Mouse (Mus musculus) ovary, postnatal 14 days (tissue): ENCODE measurements around the gene Mapk10.

Experiments
- DNase-seq: peaks from one replicate; pipeline ENCODE4 v3.0.0; 2022; ENCODE audit warnings: low spot score

Gene Mapk10

DNA sequence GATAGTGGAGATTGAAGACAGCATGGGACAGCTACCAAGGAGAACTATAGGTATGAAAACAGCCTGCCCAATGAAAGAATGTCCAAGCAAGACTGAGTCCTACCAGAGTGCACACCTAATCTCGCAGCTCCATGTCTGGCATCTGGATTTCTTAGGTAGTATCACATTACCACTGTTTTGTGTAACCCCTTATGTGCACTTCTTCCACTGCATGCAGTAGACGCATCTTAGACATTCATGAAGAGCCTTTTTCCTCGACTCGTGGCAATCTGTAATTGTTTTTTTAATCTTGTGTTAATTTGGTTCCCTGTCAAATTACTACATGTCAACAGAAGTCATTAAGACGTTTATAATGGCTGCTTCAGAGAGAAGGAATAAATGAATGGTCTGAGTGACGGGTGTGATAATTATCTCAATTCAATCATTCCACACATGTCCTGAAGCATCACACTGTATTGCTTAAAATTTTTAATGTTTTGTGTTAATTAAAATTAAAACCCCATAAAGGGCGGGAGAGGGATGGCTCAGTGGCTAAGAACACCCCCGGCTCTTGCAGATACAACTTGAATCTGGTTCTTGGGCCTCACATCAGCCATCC lies 160.7 kb downstream of the Mapk10 start:
- DNase-seq, result no peak

DNA sequence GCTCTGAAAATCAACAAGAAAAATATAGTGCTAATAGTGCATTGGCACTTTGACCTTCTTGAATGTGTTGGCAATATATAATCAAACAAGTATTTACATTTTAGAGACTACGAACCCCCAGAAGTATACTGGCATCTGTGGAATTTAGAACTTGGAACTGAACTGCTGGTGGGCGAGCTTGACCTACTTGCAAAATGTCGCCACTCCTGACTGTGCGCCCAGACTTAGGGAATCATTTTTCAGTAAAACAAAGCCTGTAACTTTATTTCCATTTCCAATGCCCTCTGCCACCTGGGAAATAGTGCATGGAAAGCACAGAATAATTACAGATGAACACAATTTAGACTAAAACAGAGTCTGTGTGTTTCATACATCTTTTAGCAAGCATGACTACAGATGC lies 163.1 kb downstream of the Mapk10 start:
- no peak for DNase-seq

DNA sequence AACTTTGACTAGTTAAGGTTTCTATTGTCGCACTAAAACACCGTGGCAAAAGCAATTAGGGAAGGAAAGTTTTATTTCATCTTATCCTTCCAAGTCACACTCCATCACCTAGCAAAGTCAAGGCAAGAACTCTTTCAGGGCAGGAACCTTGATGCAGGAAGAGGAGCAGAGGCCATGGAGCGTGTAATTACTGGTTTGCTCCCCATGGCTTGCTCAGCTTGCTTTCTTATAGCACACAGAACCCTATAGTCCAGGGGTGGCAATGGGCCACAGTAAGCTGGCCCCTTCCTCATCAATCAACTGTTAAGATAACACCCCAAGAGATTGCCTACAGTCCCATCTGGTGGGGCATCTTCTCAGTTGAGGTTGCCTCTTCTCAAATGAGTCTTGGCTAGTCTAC lies 173.4 kb downstream of the Mapk10 start:
- no peak for DNase-seq

DNA sequence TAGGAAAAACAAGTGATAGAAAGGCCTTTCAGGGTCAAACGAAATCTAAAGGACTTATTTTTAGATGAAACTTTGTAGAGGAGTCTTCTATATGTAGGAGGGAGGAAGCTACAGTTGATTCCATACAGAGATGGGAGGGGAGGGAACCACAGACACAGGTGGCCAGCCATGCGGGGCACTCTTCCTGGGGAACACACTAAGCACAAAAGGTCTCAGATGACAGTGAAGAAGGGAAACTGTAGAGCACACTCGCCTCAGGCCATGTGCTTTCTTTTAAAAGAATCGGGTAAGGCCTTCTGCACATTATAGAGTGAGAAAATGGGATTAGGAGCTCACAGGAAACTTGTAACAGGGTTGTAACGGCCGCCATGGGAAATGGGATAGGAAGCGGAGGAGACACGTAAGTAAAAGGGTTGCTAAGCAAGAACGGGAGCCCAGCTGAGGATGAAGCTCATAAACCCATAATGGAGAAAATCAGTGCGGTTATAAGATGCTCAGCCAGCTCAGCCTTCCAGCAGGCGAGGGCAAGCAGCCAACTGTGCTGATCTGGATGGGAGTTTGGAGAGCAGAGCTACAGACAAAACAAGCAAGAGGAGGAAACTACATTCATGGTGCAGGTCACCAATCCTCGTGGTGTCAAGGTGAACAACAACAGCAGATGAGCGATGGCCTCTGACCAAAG lies 182.1 kb downstream of the Mapk10 start:
- peak; percentile 38 for DNase-seq

DNA sequence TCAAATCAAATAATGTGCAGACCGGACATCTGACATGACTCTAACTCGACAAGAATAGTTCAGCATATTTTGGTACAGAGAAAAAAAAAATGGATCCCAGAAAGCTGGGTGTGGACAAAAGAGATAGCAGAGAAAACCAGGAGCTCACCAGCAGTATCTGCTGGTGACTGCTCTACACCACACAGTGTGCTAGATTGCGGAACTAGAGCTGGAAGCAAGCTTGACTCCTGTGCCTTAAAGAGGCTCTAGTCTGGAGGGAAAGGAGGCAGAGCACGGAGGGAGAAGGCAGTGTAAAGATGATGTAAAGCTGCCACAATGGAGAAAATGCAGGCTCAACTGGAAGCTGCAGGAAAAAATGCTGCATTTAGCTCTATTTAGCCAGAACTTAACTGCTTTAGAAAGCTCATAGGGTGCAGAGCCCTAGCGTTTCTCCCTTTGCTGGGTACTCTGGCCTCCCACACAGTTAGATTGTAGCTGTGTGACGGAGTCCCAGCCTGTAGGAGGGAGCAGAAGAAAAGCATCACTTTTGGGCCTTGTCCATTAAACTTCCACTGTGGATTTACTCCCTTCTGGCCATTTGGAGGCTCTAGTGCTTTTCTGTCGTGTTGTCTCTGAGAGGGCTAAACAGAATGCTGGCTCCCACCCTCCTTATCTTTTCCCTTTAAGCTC lies 188.5 kb downstream of the Mapk10 start:
- peak; percentile 4 for DNase-seq

DNA sequence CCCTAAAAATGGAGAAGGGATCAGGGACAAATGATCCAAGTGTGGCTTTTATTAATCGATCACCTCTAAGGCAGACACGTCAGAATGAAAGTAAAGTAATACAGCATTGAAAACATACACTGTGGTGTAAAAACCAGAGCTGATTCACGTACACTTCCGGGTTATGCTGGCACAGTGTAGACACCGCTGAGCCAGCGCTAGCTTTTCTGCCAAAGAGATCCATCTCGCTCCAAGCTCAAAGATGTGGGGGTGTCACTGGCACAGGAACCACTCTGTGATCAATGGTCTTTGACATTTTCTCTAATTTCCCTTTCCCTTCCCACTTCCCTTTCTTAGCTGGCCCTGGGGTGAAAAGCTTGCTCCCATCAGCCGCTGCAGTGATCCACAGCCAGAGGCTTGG lies 189.7 kb downstream of the Mapk10 start:
- peak; percentile 4 for DNase-seq

DNA sequence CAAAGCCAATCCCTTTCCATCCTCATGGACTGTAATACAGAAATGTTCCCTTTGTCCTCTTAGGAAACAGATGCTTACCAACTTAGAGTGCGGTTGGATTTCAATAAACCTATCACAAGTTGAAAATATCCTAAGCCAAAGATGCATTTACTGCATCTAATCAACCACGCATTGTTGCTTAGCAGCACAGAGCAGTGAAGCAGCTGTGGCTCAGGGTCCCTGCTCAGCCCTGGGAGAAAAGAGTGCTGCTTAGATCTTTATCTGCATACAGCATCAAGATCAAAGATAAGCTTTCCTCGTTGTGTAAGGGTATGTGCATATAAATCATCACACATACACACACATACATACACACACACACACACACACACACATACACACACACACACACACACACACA lies 190.2 kb downstream of the Mapk10 start:
- no peak for DNase-seq

DNA sequence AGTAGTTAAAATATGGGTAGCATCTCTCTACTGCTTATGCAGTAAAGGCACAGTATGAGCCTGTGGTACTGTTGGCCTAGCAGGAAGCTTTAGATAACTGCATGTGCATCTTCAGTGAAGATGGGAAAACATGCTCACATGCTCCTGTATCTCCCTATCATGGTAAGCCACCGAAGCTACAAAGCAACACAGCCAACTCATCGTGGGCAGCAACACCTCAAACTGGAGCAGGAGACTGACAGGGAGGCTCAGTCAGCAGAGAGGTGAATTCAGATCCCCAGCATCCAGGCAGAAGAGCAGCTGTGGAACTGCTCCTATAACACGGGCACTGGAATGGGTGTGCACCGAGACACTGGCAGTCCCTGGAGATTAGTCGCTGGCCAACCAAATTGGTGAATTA lies 191.0 kb downstream of the Mapk10 start:
- DNase-seq, result no peak

DNA sequence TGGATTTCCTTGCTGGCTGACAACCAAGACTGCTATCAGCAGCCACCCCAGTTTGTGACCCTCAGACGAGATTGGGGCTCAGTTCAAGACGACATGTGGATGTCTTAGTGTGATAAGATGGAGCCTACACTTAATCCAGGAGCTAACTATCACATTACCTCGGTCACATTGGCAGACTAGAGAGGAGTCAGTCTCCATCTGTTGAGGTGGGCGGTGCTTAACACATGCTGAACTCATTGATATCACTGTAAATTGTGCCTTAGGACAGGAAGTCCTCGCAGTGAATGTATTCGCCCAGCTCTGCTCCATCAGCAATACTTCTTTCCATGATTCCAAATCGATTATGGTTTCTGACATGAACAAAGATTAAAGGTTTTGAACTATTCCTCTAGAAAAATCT lies 193.5 kb downstream of the Mapk10 start:
- DNase-seq, result no peak

DNA sequence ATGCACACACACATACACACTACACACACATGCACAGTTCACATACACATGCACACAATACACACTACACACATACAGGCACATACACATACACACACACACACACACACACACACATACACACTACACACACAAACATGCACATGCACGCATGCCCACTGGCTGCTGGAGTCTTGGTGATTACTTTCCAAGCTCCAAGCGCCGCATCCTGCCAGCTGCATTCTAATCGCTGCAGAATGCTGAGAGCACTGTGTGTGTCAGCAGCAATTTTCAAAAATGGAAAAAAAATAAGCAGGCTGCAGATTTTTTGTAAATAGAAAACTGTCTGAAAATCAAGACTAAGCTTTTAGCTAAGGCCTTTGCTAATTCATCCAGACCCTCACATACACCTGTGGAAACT lies 196.8 kb downstream of the Mapk10 start:
- DNase-seq, result no peak

DNA sequence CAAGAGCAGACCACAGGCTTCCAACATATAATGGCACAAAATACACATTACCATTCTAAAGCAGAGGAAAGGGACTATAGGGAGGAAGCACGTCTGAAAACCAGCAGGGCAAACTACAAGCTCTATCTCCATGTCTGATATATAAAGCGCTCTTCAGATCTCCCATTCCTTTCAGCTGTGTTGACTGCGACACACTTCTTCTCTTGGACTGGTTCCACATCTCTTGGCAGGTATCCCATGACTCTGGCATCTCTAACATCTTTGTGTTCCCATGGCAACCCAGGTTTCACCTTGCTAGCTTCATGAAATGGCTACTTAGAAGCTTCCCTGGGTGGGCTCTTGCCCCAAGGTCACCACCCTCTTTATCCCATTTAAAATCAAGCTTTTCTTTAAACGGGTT lies 202.2 kb downstream of the Mapk10 start:
- DNase-seq, result no peak

DNA sequence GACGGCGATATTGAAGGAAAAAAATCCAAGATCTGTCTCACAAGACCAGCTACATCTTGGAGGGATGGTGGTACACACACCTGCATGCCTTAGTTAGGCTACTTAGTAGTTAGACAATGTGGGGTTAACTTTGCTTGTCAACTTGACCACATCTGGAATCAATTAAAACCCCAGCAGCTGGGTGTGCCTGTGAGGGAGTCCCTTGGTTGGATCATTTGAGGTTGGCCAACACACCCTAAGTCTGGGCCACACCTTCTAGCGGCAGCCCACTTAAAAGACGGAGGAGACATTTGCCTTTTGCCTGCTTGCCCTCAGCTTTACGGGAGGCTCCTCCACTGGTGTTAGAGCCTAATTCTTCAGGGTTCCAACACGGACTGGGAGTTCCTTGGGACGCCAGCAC lies 209.0 kb downstream of the Mapk10 start:
- DNase-seq, result no peak

DNA sequence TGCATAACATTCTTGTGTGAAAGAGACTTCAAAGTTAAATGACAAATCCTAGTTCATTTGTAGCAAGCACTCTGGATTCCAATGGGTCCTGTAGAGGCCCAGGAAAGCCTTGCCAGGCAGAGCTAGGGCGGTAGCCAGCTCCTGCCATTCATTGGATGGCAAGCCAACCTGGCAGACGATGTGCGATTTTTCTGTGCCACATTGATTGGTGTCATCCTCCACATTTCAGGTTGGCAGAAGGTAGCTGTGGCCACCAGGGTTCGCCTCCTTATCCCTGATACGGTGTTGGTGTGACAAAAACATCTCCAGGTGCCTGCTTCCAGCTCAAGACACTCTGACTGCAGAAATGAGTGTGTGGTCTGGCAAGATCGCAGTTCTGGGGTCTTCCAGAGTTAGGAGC lies 210.6 kb downstream of the Mapk10 start:
- no peak for DNase-seq

DNA sequence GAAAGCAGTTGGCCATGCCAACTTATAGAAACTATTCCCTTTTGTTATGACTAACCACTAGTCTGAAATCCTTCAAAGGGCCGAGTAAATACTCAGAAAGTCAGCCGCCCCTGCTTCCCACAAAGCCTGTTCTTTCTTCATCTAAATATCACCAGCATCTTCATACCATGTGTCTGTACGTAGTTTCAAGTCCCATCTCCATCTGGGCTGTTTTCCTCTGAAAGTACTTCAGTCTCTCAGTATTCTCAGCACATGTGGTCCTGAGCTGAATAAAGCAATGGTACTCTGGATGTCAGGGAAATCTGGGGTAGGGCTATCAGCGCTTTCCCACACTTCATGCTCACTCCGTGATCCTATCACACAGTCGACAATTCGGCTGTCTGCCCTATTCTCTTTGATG lies 212.6 kb downstream of the Mapk10 start:
- no peak for DNase-seq

DNA sequence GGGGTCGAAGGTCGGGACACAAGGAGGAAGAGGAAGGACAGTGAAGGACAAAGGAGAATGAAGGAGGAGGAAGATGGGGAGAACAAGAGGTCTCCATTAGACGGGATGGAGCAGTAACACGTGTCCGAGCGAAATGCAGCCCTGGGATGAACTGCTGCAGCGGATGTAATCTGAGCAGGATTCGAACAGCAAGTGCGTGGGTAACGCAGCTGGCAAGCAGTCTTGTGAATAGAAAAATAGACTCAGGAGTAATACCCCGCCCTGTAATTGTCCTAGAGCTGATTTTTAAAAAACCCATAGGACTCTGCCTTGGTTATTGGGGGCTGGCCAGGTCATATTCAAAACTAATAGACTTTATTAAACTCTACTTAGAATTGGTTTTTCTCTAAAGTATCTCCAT lies 213.2 kb downstream of the Mapk10 start:
- DNase-seq, result no peak

DNA sequence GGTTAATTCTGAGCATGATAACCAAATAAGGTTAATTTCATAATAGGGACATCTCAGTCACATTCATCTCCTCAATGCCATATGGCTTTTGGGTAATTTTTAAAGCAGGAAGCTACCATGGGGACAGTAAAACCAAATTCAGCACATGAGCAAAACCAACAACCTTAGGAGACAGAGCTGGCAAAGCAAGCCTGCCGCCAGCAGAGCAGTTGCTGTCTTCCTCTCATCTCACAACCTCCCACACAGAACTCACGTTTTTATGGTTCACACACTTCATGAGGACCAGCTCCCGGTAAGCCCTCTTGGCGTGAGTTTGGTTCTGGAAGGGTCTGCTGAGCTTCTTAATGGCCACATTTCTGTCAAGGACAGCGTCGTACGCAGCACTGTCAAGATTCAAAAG lies 214.8 kb downstream of the Mapk10 start:
- no peak for DNase-seq

DNA sequence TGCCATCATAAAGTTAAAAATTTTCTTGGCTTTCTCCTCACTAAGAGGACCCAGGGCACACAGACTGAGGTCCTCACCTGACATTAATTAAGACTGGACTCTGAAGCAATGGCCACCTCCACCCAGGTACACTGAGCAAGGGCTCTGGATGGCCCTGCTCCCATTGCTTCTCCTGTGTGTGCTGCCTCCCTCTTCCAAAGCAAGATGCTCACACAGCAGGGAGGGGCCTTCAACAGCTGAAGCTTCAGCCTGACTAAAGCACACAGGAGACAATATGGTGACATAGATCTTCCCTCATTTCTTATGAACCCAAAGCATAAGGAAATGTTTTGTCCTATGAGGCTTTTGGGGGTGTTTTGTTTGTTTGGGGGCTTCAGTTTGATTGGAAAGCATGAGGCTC lies 215.2 kb downstream of the Mapk10 start:
- no peak for DNase-seq

DNA sequence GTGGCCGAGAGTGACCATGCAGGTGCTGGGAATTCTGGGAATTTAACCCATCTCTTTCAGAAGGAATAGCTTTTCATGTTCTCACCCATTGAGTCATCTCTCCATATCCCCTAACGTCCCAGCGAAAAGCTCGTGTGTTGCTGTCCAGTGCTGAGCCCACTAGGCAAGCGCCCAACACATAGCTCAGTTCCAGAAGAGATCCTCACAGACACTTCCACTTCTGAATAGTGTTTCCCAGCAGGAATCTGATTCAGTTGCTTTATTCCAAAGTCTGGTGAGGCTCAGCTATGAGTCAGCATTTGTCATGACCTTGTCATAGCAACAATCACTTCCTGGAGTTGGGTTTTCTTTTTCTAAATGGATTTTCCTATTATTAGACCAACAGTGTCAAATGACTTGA lies 217.2 kb downstream of the Mapk10 start:
- no peak for DNase-seq

DNA sequence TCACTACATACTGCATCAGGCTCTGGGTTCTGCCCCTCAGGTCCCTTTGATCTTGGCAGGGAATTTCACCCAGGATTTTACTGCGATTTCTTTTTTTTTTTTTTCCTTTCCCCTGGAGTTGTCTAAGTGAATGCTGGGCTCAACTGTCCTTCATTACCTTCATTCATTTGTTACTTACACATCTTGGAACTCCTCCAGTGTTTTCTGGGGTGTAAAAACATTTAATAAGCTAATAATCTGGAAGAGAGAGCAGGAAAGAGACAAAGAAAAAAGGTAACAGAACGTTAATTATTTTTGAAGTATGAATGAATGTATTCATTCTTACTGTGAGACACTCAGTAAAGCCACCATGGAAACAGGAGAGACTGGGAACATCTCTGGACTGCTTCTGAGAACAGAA lies 219.4 kb downstream of the Mapk10 start:
- no peak for DNase-seq

DNA sequence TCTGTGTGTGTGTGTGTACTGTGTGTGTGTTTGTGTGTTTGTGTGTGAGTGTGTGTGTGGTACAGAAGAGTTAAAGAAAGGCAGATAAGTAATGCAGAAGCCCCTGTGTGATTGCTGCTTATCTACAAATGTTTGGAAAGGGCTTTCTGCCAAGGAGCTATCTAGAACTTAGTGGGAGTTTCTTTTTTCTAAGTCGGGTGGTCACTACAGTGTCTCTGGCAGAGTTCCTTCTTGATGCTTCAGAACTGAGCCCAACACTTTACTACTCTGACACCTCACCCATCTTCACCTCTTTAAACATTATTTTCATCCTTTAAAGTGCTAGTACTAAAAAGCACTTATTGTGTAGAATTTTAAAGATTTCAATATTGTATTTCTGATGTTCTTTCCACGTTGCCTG lies 232.8 kb downstream of the Mapk10 start:
- no peak for DNase-seq

DNA sequence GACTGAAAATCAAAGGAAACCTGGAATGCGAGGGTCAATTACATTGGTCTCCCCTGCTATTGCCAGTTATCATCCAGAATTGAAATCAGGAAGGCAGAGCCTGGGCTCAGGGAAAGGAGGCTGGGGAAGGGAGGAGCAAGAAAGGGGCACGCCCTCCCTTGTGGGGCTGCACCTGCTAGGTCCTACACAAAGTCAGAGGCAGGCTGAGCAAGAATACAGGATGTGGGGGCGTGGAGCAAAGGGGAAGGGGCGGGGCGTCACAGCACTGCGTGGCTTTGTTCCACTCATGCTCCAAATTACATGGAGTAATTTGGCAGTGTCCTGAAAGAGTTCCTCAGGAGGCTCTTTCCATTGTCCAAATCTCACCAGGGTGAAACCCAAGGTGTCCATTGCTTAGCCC lies 234.0 kb downstream of the Mapk10 start:
- no peak for DNase-seq

DNA sequence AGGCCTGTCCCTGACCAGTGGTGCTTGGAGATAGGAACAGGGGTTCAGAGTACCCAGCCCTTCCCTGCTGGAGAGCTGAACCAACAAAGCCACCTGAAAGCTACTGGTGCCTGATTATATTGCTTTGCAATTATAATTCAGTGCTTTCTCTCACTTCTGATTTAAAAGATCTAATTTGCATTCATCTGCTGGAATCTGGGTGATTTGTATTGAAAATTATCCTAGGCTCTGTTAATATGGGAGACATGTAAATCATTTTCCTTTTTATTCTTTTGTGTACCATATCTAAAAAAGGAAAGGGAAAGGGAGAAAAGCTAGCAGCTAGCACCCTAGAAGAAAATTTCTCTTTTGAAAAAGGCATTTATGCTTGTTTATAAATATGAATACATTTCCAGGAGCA lies 234.6 kb downstream of the Mapk10 start:
- DNase-seq, result no peak

DNA sequence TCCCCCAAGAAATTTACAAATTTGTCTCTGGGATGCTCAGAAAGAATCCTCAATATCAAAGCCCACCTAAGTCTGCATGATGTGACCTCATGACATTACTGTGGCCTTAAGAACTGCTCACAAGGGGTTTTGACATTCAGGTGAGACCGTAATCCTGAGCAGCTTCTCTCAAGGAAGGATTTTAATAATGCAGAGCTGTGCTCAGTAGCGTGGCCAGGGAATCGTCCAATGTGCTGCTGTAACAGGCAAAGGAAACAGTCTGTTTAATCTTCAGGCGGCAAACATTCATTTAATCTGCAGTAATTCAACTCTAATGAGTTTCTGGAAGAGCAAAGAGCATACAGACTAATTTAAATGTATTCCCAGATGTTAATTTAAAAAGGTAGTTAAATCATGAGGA lies 236.7 kb downstream of the Mapk10 start:
- no peak for DNase-seq

DNA sequence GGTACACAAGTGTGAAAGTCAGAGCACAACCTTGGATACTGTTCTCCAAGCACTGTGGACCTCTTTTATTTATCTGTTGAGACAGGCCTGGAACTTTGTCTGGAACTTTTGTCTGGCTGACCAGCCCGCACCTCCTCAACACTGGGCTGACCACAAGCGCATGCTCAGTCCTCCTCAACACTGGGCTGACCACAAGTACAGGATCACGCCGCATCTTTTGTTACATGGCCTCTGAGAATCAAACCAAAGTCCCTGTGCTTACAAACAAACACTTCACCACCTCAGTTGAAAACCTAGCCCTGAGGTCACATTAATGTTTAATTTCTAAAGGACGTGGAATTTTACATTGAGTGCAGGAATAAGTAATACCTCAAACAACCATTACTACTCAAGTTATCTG lies 246.7 kb downstream of the Mapk10 start:
- no peak for DNase-seq
